Mouse (Mus musculus) v-Abl transformed pro-B cells (cell line): ENCODE results near the gene Bdh1.

Experiments used
- in situ Hi-C, 2 experiments: fragments of 400-800 bp; cut with MboI; formaldehyde crosslinking; loops; one replicate each; pipeline ENCODE4 v1.15.1; 2025; ENCODE audit not compliant: unreplicated experiment in 2 of 2

Gene Bdh1

GRCm38 (mm10) chr16:31499021-31499420 is 76.9 kb downstream of the Bdh1 start:
- in situ Hi-C loops: no loop called here

GRCm38 (mm10) chr16:31499681-31500310 is 77.7 kb downstream of the Bdh1 start:
- in situ Hi-C loops: no loop called here

GRCm38 (mm10) chr16:31500532-31500931 is 78.5 kb downstream of the Bdh1 start:
- in situ Hi-C loops: no loop called here

GRCm38 (mm10) chr16:31500969-31501750 is 79.1 kb downstream of the Bdh1 start:
- in situ Hi-C loops: no loop called here

- in situ Hi-C loops: no loop called here
Observed at GRCm38 (mm10) chr16:31501751-31502365, 79.8 kb downstream of the Bdh1 start.

GRCm38 (mm10) chr16:31506665-31507456 is 84.8 kb downstream of the Bdh1 start:
- in situ Hi-C loops: no loop called here

- in situ Hi-C loops: no loop called here
Observed at GRCm38 (mm10) chr16:31507457-31507755, 85.3 kb downstream of the Bdh1 start.

- in situ Hi-C loops: no loop called here
Observed at GRCm38 (mm10) chr16:31507794-31508526, 85.9 kb downstream of the Bdh1 start.
